Mouse (Mus musculus): ENCODE results near the gene Scoc. TPM values are rescaled to one million over a fixed set of nuclear protein-coding genes. Genes with fewer than 3 reads are reported as not detected.

Gene Scoc
- total RNA-seq, 2 experiments from 2014 or later = 266 to 271 TPM

- intact Hi-C loops (cut with DNase I) = no loop called here
These were observed 52.6 kb downstream of the Scoc start for GRCm38 (mm10) chr8:83405548-83405947.

GRCm38 (mm10) chr8:83397726-83398125 is 60.5 kb downstream of the Scoc start:
- intact Hi-C loops (cut with DNase I) = no loop called here
- no peak for DNase-seq

More at GRCm38 (mm10) chr8:83405548-83405947, 52.6 kb downstream of the Scoc start:
- DNase-seq = no peak

GRCm38 (mm10) chr8:83396680-83397079 is 61.5 kb downstream of the Scoc start:
- no peak for DNase-seq
- intact Hi-C loops (cut with DNase I) = no loop called here

GRCm38 (mm10) chr8:83394325-83394724 is 63.9 kb downstream of the Scoc start:
- intact Hi-C loops (cut with DNase I) = no loop called here
- DNase-seq = no peak

GRCm38 (mm10) chr8:83392521-83392920 is 65.7 kb downstream of the Scoc start:
- intact Hi-C loops (cut with DNase I) = no loop called here
- no peak for DNase-seq

- no peak for DNase-seq
- intact Hi-C loops (cut with DNase I) = no loop called here
These were observed 68.0 kb downstream of the Scoc start for GRCm38 (mm10) chr8:83390006-83390701.

- intact Hi-C loops (cut with DNase I) = no loop called here
- peak; percentile 73 for DNase-seq
These were observed 68.7 kb downstream of the Scoc start, which contains the start of gene Clgn for GRCm38 (mm10) chr8:83389316-83390005. Clgn (plus strand) TSS chr8:83389867.

GRCm38 (mm10) chr8:83382850-83383249 is 75.3 kb downstream of the Scoc start:
- DNase-seq = no peak
- intact Hi-C loops (cut with DNase I) = no loop called here

- no peak for DNase-seq
These were observed 77.2 kb downstream of the Scoc start for GRCm38 (mm10) chr8:83381016-83381415.

GRCm38 (mm10) chr8:83380141-83380540 is 78.0 kb downstream of the Scoc start:
- DNase-seq = no peak
- intact Hi-C loops (cut with DNase I) = no loop called here

More at GRCm38 (mm10) chr8:83381016-83381415, 77.2 kb downstream of the Scoc start:
- intact Hi-C loops (cut with DNase I) = no loop called here

Other genes with a start within 250 kb of the Scoc start
- not detected for gene Ucp1, start 168.0 kb downstream of the Scoc start, total RNA-seq (2021)
- 10 to 100 TPM; 19.5 to 19.7 TPM for gene Elmod2, start 125.9 kb downstream of the Scoc start, total RNA-seq (2021)
- not detected for gene Mgat4d, start 109.9 kb downstream of the Scoc start, total RNA-seq (2021)
- 10 to 100 TPM in 1 of 2 experiments, 1 to 10 TPM in 1; 9.6 to 10.0 TPM for gene Clgn, start 68.5 kb downstream of the Scoc start, total RNA-seq (2021)
- gene Olfr370, start 77.4 kb upstream of the Scoc start, total RNA-seq (2021) = not detected
- gene Ndufb7, start 108.3 kb upstream of the Scoc start, total RNA-seq (2021) = 100 to 1,000 TPM; 120 to 136 TPM
- 100 to 1,000 TPM; 610 to 661 TPM for gene Tecr, start 149.6 kb upstream of the Scoc start, total RNA-seq (2021)
- gene Dnajb1, start 149.8 kb upstream of the Scoc start, total RNA-seq (2021) = 10 to 100 TPM; 35.3 to 35.9 TPM
- gene Gipc1, start 194.3 kb upstream of the Scoc start, total RNA-seq (2021) = 10 to 100 TPM; 74.7 to 77.4 TPM
- 1 to 10 TPM in 1 of 2 experiments, under 1 TPM in 1; 0.95 to 1.1 TPM for gene Ptger1, start 208.3 kb upstream of the Scoc start, total RNA-seq (2021)
- 100 to 1,000 TPM in 1 of 2 experiments, 10 to 100 TPM in 1; 98.7 to 107 TPM for gene Pkn1, start 240.8 kb upstream of the Scoc start, total RNA-seq (2021)

All from left cerebral cortex, postnatal 4 days (tissue).